Mouse (Mus musculus) right cerebral cortex, postnatal 14 days (tissue): ENCODE measurements around the gene Dedd.
A peak's percentile ranks its signal among the peaks of the same experiment; 100 is the strongest.

Source experiments
- DNase-seq: peaks from one replicate; pipeline ENCODE4 v3.0.0; 2022

Gene Dedd

DNA sequence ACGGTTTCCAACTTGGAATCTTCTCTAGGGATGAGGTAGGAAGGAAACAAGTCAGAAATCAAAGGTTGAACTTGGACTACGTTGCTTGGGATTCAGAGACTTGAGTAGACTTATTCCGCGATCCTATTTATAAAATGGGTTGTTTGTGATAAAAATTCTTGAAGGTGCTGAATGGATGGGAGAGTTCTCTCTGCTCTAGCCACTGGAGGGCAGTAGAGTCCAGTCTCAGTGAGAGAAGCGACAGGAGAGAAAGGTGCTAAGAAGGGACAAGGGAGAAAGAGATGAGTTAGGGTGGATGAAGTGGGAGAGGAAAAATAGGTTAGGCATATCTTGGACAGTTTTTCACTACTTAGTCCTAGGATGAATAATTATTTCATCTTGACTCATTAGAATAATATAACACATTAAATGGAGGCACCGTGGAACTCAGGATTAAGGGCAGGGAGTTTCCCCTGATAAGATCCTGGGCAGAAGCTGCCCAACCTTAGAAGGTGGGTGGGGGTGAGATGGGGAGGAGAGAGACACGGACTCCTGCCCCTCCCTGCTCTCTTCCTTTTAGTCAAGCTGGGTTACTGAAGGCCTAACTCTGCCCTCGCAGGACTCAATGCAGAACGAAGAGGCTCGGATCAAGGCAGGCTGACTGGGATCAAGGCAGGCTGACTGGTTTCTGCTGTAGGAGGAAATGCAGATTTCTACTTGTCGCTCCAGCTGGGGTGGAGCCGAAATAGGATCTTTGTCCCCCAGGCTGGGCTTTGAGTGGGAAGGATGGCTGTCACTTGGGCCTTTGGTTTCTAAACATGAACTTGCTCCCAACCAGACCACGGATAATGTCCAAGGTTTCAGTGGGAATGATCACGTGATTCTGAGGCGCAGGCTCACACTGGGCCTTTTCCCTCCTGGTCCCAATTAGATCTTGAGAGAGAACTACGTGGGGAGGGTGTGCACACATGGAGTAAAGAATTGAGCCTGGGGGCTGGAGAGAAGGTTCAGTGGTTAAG lies 32.5 kb downstream of the Dedd start:
- peak; percentile 65 for DNase-seq

DNA sequence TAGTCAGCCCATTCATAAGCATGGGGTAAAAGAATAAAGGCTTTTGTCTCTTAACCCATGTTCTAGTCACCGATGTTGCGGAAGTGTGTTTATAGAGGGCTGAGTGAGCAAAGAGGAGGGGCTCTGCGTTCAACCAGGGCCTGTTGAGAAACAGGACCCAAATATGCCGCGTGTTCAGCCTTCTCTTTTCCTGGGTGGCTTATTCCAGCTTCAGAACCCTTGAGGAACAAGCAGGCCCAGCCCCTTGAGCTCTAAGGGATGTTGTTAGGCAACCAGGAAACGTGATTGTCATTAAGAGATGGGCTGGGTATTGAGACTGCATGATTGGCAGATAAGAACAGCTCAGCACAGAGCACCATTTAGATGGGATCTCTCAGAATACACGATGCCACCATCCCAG lies 37.0 kb downstream of the Dedd start:
- DNase-seq: no peak

DNA sequence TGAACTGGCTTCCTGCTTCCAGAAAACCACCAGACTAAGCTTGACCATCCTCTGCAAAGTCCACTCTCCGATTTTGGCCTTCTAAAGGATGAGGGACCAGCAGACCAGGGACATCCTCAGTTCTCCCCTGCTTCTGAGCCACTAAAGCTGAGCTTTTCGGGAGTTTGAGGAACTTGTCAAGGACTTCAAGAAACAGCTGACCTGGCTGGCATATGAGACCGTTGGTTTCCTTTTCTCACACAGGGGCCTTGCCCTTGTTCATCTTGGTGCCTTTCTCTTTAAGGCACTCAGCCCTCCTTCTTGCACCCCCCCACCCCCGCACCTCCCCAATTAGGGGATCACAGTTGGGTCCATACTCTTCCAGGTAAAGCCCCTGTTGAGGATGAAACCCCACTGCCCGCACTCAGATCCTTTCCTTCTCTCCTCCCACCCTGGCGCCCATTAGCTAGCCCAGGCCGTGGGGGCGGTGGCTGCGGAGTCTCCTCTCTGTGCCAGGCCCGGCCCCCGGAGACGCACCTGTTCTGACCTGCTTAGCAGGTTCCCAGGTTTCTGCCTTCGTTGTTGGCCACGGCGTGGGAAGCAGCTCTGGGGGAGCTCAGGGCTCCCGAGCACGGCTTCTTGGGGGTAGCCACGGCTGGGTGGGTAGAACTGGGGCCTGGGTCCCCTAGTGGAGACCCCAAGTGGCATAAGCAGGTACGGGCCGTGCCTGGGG lies 41.1 kb downstream of the Dedd start, which contains the start of gene Nectin4:
Nectin4 (plus strand) TSS at position 255 of the 712 bp plus-strand sequence.
- DNase-seq: no peak

DNA sequence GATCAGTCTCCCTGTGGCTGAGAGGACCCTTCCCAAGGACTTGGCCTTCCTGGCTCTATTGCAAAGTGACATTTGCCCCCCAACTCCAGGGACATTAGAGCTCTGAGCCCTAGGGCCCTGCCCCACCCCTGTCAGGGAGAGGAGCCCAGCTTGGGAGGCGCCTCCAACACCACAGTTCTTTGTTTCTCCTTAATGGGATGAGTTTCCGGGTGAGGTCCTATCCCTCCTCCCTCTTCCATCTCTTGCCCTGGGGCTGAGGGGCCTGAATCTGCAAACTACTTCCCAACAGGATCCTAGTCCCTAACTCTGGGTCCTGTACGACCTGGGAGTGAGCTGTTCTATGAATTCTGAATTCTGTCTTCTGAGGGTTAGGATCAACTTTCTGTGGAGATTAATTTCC lies 43.9 kb downstream of the Dedd start:
- DNase-seq: no peak

DNA sequence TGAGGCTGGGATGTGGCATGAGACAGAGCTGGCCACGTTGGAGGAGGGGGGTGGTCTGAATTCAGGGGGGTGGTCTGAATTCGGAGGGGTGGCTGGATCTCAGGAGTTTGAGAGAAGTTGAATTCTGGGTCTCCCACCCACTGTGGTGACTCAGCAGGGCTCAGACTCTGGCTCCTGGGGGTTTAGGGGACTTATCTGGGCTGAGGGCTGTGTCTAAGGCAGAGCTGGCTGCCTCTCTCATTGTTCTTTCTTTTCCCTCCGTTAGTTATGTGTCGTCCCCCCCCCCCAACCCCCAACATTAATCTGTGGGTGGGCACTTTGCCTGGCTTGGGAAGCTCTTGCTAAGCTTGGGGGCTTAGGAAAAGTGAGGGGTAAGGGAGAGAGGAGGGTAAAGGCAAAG lies 45.0 kb downstream of the Dedd start:
- no peak for DNase-seq

DNA sequence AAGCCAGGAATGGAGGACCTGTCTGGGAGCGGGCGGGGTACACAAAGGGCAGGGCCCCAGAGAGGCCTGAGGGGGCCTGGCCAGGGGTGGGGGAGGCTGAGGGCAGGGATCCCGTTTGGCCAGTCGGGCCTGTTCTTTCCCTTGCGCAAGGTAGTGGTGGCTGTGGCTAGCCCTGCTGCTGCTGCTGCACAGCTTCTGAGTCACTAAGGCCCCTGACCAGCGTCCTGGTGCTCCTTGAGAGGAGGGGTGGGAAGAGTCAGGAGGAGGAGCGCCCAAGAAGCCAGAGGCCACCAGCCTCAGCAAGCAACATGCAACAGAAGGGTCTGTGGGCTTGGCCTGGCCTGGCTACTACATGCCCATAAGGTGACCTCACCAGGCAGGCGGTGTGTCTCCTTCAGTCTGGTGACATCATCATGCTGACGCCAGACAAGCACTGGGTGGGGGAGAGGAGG lies 46.7 kb downstream of the Dedd start:
- no peak for DNase-seq

DNA sequence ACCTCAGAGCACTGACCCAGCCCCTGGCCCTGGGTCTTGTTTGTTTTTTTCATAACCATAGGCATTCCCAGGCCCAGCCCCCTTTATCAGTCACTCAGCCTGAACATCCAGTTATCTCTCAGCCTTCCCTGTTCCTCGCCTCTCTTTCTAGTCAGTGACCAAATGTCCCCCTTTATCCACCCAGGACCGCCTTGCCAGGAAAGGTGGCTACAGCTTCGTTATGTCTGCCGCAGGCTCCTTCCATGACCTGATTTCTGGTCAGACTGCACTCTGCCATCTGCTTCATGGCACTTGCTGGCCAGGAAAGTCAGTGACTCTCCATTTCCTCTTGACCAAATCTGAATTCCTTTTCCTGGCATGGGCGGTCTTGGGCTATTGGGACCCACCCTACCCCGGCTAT lies 49.4 kb downstream of the Dedd start:
- no peak for DNase-seq

DNA sequence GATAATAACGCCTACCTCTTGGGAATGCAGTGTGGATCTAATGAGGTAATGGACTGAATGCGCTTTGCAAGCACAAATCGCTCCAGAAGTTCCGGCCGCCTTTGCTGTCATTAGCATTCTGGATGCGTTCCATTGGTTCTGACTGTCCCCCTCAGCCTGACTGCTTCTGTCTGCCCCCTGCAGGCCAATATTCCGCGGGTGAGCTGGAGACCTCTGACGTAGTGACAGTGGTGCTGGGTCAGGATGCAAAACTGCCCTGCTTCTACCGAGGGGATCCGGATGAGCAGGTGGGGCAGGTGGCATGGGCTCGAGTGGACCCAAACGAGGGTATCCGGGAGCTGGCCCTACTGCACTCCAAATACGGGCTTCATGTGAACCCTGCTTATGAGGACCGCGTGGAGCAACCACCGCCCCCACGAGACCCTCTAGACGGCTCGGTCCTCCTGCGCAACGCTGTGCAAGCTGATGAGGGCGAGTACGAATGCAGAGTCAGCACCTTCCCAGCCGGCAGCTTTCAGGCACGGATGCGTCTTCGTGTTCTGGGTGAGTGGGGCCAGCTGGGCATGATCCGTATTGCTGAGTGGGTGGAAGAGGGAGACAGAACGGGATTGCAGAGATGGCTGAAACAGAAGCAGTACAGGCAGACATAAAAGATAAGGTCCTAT lies 51.1 kb downstream of the Dedd start:
- DNase-seq: peak; percentile 77

DNA sequence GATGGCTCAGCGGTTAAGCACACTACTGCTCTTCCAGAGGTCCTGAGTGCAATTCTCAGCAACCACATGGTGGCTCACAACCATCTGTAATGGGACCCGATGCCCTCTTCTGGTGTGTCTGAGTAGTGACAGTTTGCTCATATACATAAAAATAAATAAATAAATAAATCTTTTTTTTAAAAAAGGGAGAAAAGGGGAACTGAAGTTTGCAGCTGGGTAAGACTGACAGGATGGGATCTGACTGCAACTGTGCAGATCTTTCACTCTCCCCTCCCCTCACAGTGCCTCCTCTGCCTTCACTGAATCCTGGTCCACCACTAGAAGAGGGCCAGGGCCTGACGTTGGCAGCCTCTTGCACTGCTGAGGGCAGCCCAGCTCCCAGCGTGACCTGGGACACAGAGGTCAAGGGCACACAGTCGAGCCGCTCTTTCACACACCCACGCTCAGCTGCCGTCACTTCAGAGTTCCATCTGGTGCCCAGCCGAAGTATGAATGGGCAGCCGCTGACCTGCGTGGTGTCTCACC lies 53.2 kb downstream of the Dedd start:
- DNase-seq: no peak

DNA sequence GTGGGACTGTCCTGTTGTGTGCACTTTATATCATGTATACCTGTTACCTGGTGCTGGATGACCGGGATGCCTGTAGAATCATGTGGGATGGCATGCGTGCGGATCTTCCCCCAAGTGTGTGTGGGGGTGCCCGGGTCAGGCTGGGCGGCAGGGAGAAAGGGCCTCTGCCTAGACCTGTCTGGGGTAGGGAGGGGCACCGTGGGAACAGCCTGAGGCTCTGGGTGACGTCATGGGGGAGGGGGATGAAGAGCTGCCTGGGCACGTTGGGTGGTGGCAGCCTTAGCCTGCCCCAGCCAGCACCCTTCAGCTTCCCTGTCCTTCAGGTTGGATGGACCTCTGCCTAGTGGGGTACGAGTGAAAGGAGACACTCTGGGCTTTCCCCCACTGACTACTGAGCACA lies 55.4 kb downstream of the Dedd start:
- no peak for DNase-seq

DNA sequence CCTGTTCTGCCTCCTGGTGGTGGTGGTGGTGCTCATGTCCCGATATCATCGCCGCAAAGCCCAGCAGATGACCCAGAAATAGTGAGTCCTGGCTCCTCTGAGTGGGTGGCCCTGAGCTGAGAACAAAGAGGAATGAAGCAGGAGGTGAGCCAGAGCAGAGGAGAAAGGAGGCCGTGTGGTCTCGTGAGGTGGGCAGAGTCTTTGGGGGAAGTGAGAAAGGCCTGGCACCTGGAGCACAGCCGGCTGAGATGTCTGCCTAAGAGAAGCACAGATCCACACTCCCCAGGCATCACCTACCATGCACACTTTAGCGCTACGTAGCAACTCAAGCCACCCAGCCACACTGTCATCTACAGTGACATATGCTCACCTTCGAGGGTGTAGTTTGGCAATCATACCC lies 56.2 kb downstream of the Dedd start:
- no peak for DNase-seq

DNA sequence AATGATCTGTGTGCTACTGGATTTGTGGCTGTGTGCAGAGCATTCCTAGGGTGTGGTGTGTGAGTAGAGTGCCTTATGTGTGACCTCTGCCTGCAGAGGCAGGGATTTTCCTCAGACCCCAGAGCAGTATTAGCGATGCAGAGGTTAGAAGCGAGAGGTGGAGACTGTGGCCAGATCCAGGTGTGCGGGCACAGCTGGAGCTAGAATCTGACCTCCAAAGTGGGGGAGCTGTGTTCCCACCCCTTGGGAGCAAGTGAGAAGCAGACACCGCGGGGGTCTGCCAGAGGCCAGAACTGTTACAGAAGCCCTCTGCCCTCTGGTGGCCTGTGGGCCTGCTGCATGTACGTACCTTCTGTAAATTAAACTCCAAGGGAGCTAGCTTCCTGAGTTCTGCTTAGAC lies 58.2 kb downstream of the Dedd start:
- no peak for DNase-seq

DNA sequence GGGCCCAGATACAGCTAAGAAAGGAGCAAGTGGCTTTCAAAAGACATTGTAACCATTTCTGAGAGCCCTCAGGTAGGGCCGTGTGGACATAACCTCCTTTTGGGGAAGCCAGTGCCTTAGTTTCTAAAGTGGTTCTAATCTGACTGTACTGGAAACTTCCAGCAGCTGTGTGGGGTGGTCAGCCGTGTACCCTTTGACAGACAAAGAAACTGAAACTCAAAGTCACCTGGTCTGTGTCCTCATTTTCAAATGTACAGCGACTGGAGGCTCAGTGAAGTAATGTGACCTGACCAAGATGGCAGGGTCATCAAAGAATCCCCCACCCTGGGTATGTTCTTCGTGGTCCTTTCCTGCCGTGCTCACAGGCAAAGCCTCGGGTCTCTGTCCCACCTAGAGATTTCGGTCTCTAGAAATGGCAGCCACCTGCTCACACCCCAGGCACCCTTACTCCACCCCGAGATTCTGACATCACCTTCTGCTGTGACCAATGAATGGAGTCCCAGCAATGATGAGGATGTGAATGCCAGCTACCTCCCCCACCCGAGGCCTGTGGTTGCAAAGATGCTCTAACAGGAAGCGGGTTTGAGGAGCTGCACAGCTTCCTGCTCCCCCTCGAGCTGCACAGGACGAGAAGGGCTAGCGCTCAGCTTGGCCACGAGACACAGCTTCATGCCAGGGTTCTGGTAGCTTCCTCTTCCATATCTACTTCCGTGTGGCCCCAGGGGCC lies 59.6 kb downstream of the Dedd start, which contains the start of gene Arhgap30:
Arhgap30 (plus strand) TSS at position 579 of the 727 bp plus-strand sequence.
- peak; percentile 25 for DNase-seq

DNA sequence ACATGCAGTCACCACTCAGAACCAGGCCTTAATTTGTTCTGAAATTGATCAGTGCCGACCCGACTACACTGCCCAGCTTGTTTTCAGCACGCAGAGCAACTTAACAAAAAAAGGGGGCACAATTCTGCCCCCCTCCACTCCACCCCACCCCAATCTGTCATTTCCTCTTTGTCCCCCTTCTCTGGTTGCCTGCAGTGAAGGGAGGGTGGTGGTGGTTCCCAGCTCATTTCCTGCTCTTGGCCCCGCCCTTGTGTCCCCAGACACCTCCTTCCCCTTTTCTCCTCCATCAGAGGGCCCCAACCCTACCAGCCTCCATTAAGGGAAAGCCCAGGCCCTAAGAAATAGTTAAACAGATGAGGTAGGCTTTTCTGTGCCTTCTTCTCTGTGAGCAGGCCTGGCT lies 61.2 kb downstream of the Dedd start:
- DNase-seq: no peak
